Mouse (Mus musculus): Measurements from ENCODE around the gene Nrip2.
A peak's percentile ranks its signal among the peaks of the same experiment; 100 is the strongest.
"Not testable (repeated sequence)": the region's sequence is repeated elsewhere in the genome, so short reads cannot be mapped to it uniquely, and the experiment has no call there.

The Nrip2 gene

GRCm38 (mm10) chr6:128398996-128399395 lies at the start of gene Nrip2:
Nrip2 (plus strand) TSS chr6:128399296.
- DNase-seq, result no peak

GRCm38 (mm10) chr6:128349711-128350110 lies 49.4 kb upstream of the Nrip2 start:
- no peak for DNase-seq

GRCm38 (mm10) chr6:128354140-128354539 lies 45.0 kb upstream of the Nrip2 start:
- DNase-seq, result no peak

- no peak for DNase-seq
These were observed 43.9 kb upstream of the Nrip2 start for GRCm38 (mm10) chr6:128355201-128355681.

DNA sequence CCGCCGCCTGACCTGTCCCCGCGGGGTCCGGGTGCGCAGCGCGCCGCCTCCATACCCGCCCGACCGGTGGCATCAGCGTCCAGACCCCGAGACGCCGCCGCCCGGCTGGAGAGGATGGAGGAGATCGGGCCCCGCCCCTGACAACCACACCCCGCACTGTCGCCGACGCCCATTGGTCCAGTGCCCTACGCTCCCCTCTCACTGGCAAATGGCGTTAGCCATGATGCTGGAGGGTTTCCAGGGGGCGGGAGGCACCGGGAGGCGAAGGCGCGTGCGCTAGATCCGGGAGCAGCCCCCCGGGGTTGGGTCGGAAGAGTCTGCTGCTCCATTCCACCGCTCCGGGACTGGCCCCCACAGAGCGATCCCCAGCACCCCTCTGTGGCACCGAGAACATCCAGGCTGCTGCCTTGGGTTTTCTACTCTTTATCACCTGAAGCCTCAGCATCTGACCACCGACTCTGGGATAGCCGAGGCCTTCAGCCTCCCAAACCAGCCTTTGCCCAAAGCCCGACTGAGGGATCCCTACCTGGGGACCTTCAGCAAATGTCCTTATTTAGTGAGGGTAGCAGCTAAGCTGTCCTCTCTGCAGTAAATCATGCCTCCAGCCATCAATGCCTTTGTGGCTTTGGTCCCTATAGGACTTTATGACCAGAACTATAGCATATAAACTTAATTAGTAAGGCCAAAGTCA lies 43.2 kb upstream of the Nrip2 start, which contains the start of gene Tulp3:
Gene Tulp3, minus strand, starts transcription at position 126 of the 691 bp plus-strand sequence.
- DNase-seq, result peak; percentile 91

DNA sequence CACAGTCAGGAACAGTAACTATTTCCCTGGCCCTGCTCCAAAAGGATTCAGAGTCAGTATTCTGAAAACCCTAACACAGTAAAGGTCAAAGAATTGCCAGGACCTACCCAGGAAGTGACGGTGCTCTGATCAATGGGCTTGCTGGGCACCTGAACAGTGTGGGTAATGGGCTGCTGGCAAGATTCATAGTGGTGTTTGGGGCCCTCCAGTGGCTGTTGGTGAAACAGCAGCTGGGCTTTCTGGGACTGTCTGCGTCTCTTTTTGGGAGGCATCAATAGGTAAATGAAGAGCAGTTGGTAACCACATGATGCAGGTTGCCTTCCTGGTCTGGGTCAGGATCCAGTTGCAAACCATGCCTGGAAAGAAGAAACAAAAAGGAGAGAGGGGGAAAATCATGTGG lies 40.1 kb upstream of the Nrip2 start:
- peak; percentile 82 for DNase-seq

DNA sequence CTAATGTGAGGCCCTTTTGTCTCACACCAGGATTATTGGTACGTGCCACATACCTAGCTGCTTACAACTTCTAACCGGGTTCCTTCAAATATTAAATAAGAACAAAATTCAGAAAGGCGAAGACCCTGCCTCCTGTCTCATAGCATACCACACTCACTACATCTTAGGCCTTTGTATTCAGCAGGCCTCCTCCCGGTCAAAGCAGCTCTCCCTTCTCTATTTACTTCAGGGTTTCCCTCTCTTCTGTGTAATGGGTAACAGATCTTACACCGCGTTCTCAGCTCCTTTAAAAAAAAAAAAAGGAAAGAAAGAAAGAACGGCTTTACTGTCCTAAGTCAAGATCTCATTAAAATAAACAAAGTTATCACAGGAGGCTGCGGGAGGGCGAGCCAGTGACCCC lies 37.2 kb upstream of the Nrip2 start:
- no peak for DNase-seq

- DNase-seq, result peak; percentile 91
These were observed 36.6 kb upstream of the Nrip2 start, which contains the start of the genes Rhno1 and Foxm1 for GRCm38 (mm10) chr6:128362381-128363006. Rhno1 (minus strand) TSS chr6:128362911. Foxm1 (plus strand) TSS chr6:128362967.

GRCm38 (mm10) chr6:128363007-128363825 lies 35.9 kb upstream of the Nrip2 start:
- DNase-seq, result no peak

DNA sequence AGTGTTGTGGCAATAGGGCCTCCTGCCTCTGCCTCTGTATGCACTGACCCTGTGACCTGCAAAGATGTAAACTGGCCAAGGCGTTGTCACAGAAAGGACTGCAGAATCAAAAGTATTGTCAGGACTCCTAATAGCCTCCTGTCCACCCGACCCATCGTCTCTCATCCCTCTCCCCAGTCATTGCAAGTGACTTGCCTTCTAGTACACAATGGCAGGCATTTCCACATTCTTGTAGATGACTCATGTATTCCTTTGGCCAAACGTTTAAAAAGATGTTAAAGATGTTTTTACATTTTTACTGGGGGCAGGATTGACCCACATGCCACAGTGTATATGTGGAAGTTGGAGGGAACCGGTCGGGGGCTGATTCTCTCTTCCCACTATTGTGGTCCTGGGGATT lies 34.4 kb upstream of the Nrip2 start:
- no peak for DNase-seq

- DNase-seq, result no peak
These were observed 32.6 kb upstream of the Nrip2 start for GRCm38 (mm10) chr6:128366466-128366865.

GRCm38 (mm10) chr6:128370040-128370439 lies 29.1 kb upstream of the Nrip2 start:
- no peak for DNase-seq

GRCm38 (mm10) chr6:128375192-128375591 lies 23.9 kb upstream of the Nrip2 start, which contains the start of the genes Tex52 and Gm44596:
Tex52 (plus strand) TSS chr6:128375456.
Gm44596 (plus strand) TSS chr6:128375503.
- DNase-seq, result no peak

DNA sequence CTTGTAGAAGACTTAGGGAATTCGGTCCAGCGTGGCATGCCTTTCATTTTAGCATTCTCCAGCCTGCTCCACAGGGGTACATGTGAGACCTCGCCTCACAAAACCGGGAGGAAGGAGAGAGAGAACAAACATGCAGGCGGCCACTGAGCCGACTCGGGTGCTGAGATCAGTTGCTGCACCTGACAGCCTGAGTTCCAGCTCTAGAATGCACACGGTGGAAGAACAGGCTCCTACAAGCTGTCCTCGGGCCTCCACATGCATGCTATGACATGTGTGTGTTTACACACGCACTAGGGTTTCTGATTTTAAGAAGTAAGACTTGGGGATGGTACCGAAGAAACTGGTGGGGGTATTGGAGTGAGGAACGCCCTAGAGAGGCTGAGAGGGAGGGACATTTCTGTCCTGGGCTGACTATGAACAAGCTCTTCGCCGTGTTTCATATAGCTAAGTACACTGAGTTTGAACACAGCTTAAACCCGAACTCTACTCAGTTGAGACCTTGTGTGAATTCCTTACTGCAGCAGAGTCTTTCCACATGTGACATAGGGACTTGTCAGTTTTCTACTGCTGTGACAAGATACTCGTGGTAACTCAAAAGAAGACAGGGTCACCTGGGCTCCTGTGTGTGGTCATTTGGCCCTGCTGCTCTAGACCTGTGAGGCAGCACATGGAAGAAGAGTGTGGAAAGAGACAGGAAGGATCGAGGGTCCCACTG lies 22.6 kb upstream of the Nrip2 start:
- no peak for DNase-seq

- DNase-seq, result no peak
These were observed 19.5 kb upstream of the Nrip2 start for GRCm38 (mm10) chr6:128379636-128380035.

DNA sequence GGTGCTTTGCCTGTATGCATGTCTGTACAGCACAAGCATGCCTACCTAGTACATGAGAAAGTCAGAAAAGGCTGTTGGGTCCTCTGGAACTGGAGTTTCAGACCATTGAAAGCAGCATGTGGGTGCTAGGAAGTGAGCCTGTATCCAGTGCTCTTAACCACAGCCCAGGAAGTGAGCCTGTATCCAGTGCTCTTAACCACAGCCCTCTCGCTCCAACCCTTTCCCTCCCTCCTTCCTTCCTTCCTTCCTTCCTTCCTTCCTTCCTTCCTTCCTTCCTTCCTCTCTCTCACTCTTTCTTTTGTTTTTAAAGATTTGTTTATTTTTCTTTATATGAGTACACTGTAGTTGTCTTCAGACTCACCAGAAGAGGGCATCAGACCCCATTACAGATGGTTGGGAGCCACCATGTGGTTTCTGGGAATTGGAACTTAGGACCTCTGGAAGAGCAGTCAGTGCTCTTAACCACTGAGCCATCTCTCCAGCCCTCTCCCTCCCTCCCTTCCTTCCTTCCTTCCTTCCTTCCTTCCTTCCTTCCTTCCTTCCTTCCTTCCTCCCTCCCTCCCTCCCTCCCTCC lies 18.4 kb upstream of the Nrip2 start:
- DNase-seq, result not testable (repeated sequence)

GRCm38 (mm10) chr6:128381254-128381653 lies 17.8 kb upstream of the Nrip2 start:
- DNase-seq, result no peak

DNA sequence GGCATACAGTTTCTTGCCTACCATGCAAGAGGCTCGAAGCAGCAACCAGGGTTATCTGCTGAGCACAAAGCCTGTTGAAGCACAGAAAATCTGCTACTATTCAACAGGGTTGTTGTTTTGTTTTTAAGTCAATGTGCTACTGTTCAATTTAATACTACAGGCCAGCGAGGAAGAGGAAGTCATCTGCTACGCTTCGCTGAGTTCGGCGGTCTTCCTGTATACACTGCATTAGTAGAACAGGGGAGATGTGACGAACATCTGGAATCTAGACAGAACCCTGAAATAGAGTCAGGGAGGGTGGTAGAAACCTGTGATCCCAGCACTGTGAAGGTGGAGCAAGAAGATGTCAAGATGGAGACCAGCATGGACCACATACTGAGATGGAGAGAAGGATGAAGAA lies 15.3 kb upstream of the Nrip2 start:
- no peak for DNase-seq

DNA sequence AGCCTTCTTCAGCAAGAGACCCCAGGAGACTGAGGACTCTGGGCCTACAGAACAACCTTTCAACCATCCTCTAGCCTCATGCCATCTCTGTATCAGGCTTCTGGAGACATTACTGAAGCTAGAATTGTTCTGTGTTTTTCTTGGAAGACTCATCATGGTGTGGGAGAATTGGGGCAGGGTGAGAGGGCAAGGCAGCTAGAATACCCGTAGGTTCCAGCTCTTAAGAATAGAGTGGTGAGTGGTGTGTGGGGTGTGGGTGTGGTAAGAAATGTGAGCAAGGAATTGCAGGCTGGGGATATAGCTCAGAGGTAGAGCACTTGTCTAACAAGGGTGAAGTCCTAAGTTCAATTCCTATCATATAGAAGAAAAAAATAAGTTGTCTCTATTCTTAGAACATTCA lies 14.1 kb upstream of the Nrip2 start:
- no peak for DNase-seq

DNA sequence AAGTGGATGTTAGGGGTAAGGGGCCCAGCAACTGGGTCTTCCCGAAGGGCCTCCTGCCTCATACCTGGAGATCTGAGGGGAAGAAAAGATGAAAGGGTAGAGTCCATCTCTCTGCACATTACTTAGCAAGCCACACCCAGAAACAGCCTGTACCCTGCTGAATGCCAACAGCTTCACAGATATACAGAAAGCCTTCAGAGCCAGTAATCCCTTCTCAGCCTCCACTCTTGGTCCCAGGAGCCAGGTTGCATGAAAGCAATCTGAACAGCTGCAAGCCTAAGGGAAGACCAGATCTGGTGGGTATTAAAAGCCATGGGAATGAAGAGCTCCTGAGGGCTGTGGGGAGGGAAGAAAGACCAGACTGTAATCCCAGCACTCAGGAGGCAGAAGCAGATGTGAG lies 9.9 kb upstream of the Nrip2 start:
- DNase-seq, result no peak

DNA sequence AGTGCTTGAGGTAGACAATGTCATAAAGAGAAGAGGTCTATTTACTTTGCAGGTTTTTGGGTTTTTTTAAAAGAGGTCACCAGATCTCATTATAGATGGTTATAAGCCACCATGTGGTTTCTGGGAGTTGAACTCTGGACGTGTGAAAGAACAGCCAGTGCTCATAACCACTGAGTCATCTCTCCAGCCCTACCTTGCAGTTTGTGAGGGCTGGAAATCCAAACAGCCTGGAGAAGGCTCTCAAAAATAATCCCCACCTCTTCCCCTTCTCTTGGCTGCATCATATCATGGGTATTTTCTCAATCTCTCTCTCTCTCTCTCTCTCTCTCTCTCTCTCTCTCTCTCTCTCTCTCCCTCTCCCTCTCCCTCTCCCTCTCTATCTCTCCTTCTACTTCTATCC lies 8.4 kb upstream of the Nrip2 start:
- no peak for DNase-seq

DNA sequence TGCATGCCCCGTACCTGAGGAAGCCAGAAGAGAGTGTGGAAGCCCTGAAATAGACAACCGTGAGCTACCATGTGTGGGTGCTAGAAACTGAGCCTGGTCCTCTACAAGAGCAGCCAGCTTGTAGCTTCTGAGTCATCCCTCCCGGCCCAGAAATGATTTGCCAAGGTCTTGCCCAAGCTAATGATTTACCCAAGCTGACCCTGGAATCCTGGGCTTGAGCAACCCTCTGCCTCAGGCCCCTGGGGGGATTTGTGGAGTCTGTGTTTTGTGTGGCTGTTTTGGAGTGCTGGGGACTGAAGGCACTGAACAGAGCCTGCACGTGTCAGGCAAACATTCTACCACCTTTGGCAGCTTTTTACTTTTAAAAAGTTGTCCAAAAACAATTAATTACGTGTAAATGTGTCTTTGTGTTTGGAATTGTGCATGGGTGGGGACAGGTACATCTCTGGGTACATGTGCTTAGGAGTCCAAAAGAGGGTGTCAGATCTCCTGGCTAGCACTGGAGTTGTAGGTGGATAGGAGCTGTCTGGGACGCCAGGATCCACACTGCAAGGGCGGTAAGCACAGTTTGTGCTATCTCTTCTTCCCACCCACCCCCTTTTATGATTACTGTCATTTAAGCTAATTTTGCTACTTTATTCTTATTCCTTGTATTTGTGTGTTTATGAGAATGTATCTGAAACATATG lies 1.4 kb upstream of the Nrip2 start:
- no peak for DNase-seq

All from thymus, postnatal 4 days (tissue).